Mouse (Mus musculus) heart, embryonic 15.5 days (tissue): ENCODE measurements around the gene Ankrd10. TPM values are rescaled to one million over a fixed set of nuclear protein-coding genes. Genes with fewer than 3 reads are reported as not detected.

ENCODE experiments used
- ATAC-seq: fragments of 200-750 bp; cut with Nextera tagmentation; replicated peaks from 2 replicates; pipeline ENCODE4 v1.8.0; 2017; ENCODE audit warnings: low read depth, moderate TSS enrichment; ENCODE audit not compliant: insufficient number of reproducible peaks, insufficient read depth, low FRiP score
- H3K27ac ChIP-seq: fragments of 300-500 bp; sonication (generic); 2 replicates; pipeline ENCODE4 v1.5.1; 2015; ENCODE audit warnings: mild to moderate bottlenecking, inconsistent platforms
- H3K27me3 ChIP-seq: fragments of 300-500 bp; sonication (generic); 2 replicates; pipeline ENCODE4 v1.6.1; 2015; ENCODE audit warnings: inconsistent platforms
- H3K36me3 ChIP-seq: fragments of 300-500 bp; sonication (generic); 2 replicates; pipeline ENCODE4 v1.6.1; 2015; ENCODE audit warnings: mild to moderate bottlenecking, inconsistent platforms
- H3K4me1 ChIP-seq: fragments of 300-500 bp; sonication (generic); replicated peaks from 2 replicates; pipeline ENCODE4 v1.6.1; 2015; ENCODE audit warnings: inconsistent platforms
- H3K4me2 ChIP-seq: fragments of 300-500 bp; sonication (generic); 2 replicates; pipeline ENCODE4 v1.6.1; 2015; ENCODE audit warnings: inconsistent platforms, mild to moderate bottlenecking, moderate library complexity
- H3K4me3 ChIP-seq: fragments of 300-500 bp; sonication (generic); 2 replicates; pipeline ENCODE4 v1.5.1; 2015; ENCODE audit warnings: mild to moderate bottlenecking, inconsistent platforms
- H3K9ac ChIP-seq: fragments of 300-500 bp; sonication (generic); 2 replicates; pipeline ENCODE4 v1.6.1; 2015; ENCODE audit warnings: mild to moderate bottlenecking, inconsistent platforms
- H3K9me3 ChIP-seq: fragments of 300-500 bp; sonication (generic); replicated peaks from 2 replicates; pipeline ENCODE4 v1.6.1; 2016; ENCODE audit warnings: inconsistent platforms
- WGBS: fragments of 180-500 bp; shearing (Covaris S2); methylation state at CpG from one replicate; pipeline ENCODE4 v1.1.7; 2015; ENCODE audit warnings: mixed read lengths; 5-methylcytosine and 5-hydroxymethylcytosine counted together
- polyA plus RNA-seq: library from polyadenylated mRNA; unstranded; fragments of >200 nt; fragmentation: Nextera tagmentation; extraction: Ambion mirVana; gene quantifications from 2 replicates; pipeline ENCODE4 v1.2.1, GENCODE M21; 2015

The Ankrd10 gene
- polyA plus RNA-seq, 1 experiment from 2014 or later: 57.4 TPM

GRCm38 (mm10) chr8:11634331-11635011 is 1.1 kb downstream of the Ankrd10 start:
- no peaks in the 10 kb centered on the region for H3K27me3 ChIP-seq
- peak overlapping the region; percentile 88 for H3K4me3 ChIP-seq
- peak overlapping the region; percentile 89 for H3K9ac ChIP-seq
- peaks cover 46% of the 10 kb centered on the region for H3K4me1 ChIP-seq
- WGBS: under 1% methylated on average over 39 of the region's 39 CpGs
- peak overlapping the region; percentile 99 for H3K27ac ChIP-seq
- no peak for ATAC-seq
- peak overlapping the region; percentile 88 for H3K4me2 ChIP-seq
- no peaks in the 10 kb centered on the region for H3K9me3 ChIP-seq
- H3K36me3 ChIP-seq: peaks cover 22% of the 10 kb centered on the region

- peak overlapping the region; percentile 89; the same call in 1 of the 2 replicates for H3K9ac ChIP-seq
- H3K4me1 ChIP-seq: peaks cover 53% of the 10 kb centered on the region
- no peak for ATAC-seq
- H3K9me3 ChIP-seq: no peaks in the 10 kb centered on the region
- peak overlapping the region; percentile 88 for H3K4me2 ChIP-seq
- 31% methylated on average over 7 of the region's 7 CpGs for WGBS
- H3K27me3 ChIP-seq: no peaks in the 10 kb centered on the region
- H3K27ac ChIP-seq: peak overlapping the region; percentile 99
- H3K4me3 ChIP-seq: peak overlapping the region; percentile 88
- peaks cover 25% of the 10 kb centered on the region for H3K36me3 ChIP-seq
These were observed 2.1 kb downstream of the Ankrd10 start for GRCm38 (mm10) chr8:11633414-11633813.

GRCm38 (mm10) chr8:11632406-11632805 is 3.2 kb downstream of the Ankrd10 start:
- Histone ChIP-seq H3K27me3 (no peaks in the 10 kb centered on the region), H3K4me2 (peak overlapping the region; percentile 88), H3K4me1 (peaks cover 58% of the 10 kb centered on the region), H3K9me3 (no peaks in the 10 kb centered on the region), H3K9ac (no peak overlapping the region), H3K27ac (peak overlapping the region; percentile 99), H3K4me3 (no peak overlapping the region), H3K36me3 (peaks cover 33% of the 10 kb centered on the region)
- no peak for ATAC-seq
- 10% methylated on average over 2 of the region's 2 CpGs for WGBS

GRCm38 (mm10) chr8:11629206-11629605 is 6.4 kb downstream of the Ankrd10 start:
- Histone ChIP-seq H3K4me3 (no peak overlapping the region), H3K27ac (no peak overlapping the region), H3K9ac (no peak overlapping the region), H3K4me2 (no peak overlapping the region), H3K4me1 (peaks cover 59% of the 10 kb centered on the region), H3K36me3 (peaks cover 46% of the 10 kb centered on the region), H3K27me3 (no peaks in the 10 kb centered on the region), H3K9me3 (no peaks in the 10 kb centered on the region)
- 76% methylated on average over 5 of the region's 5 CpGs for WGBS
- ATAC-seq: no peak

GRCm38 (mm10) chr8:11628506-11629132 is 6.9 kb downstream of the Ankrd10 start:
- H3K27ac ChIP-seq: no peak overlapping the region
- no peaks in the 10 kb centered on the region for H3K9me3 ChIP-seq
- peaks cover 53% of the 10 kb centered on the region for H3K4me1 ChIP-seq
- no peak for ATAC-seq
- H3K9ac ChIP-seq: no peak overlapping the region
- H3K4me2 ChIP-seq: no peak overlapping the region
- peaks cover 46% of the 10 kb centered on the region for H3K36me3 ChIP-seq
- no peak overlapping the region for H3K4me3 ChIP-seq
- 68% methylated on average over 7 of the region's 7 CpGs for WGBS
- H3K27me3 ChIP-seq: no peaks in the 10 kb centered on the region

- Histone ChIP-seq H3K4me1 (peaks cover 48% of the 10 kb centered on the region), H3K27ac (no peak overlapping the region), H3K4me2 (no peak overlapping the region), H3K27me3 (no peaks in the 10 kb centered on the region), H3K4me3 (no peak overlapping the region), H3K36me3 (peaks cover 46% of the 10 kb centered on the region), H3K9ac (no peak overlapping the region), H3K9me3 (no peaks in the 10 kb centered on the region)
- WGBS: 81% methylated on average over 9 of the region's 9 CpGs
- no peak for ATAC-seq
These were observed 7.8 kb downstream of the Ankrd10 start for GRCm38 (mm10) chr8:11627717-11628116.

- no peak for ATAC-seq
- Histone ChIP-seq H3K4me3 (no peak overlapping the region), H3K4me1 (peaks cover 30% of the 10 kb centered on the region), H3K27ac (no peak overlapping the region), H3K4me2 (no peak overlapping the region), H3K27me3 (no peaks in the 10 kb centered on the region), H3K9me3 (no peaks in the 10 kb centered on the region), H3K36me3 (peaks cover 42% of the 10 kb centered on the region), H3K9ac (no peak overlapping the region)
- 46% methylated on average over 4 of the region's 4 CpGs for WGBS
These were observed 10.5 kb downstream of the Ankrd10 start for GRCm38 (mm10) chr8:11625084-11625483.

- no peaks in the 10 kb centered on the region for H3K27me3 ChIP-seq
- 83% methylated on average over 3 of the region's 3 CpGs for WGBS
- H3K4me3 ChIP-seq: no peak overlapping the region
- no peak overlapping the region for H3K27ac ChIP-seq
- H3K4me1 ChIP-seq: peaks cover 4% of the 10 kb centered on the region
- H3K4me2 ChIP-seq: no peak overlapping the region
- H3K9ac ChIP-seq: no peak overlapping the region
- ATAC-seq: no peak
- peaks cover 57% of the 10 kb centered on the region for H3K36me3 ChIP-seq
- no peaks in the 10 kb centered on the region for H3K9me3 ChIP-seq
These were observed 16.5 kb downstream of the Ankrd10 start for GRCm38 (mm10) chr8:11619091-11619490.

- WGBS: 80% methylated on average over 2 of the region's 2 CpGs
- Histone ChIP-seq H3K4me2 (no peak overlapping the region), H3K4me1 (peaks cover 3% of the 10 kb centered on the region), H3K9ac (no peak overlapping the region), H3K27ac (no peak overlapping the region), H3K27me3 (no peaks in the 10 kb centered on the region), H3K4me3 (no peak overlapping the region), H3K9me3 (no peaks in the 10 kb centered on the region), H3K36me3 (peaks cover 64% of the 10 kb centered on the region)
- no peak for ATAC-seq
These were observed 17.5 kb downstream of the Ankrd10 start for GRCm38 (mm10) chr8:11618063-11618462.

- WGBS: 9% methylated on average over 1 of the region's 1 CpGs
- Histone ChIP-seq H3K9me3 (no peaks in the 10 kb centered on the region), H3K4me1 (no peaks in the 10 kb centered on the region), H3K36me3 (peaks cover 72% of the 10 kb centered on the region), H3K4me3 (no peak overlapping the region), H3K9ac (no peak overlapping the region), H3K27me3 (no peaks in the 10 kb centered on the region), H3K4me2 (no peak overlapping the region), H3K27ac (no peak overlapping the region)
- ATAC-seq: no peak
These were observed 19.3 kb downstream of the Ankrd10 start for GRCm38 (mm10) chr8:11616294-11616693.

- H3K27me3 ChIP-seq: no peaks in the 10 kb centered on the region
- H3K4me3 ChIP-seq: no peak overlapping the region
- no peak overlapping the region for H3K27ac ChIP-seq
- no peak for ATAC-seq
- WGBS: 72% methylated on average over 6 of the region's 6 CpGs
- H3K4me1 ChIP-seq: no peaks in the 10 kb centered on the region
- no peak overlapping the region for H3K4me2 ChIP-seq
- H3K36me3 ChIP-seq: peaks cover 67% of the 10 kb centered on the region
- H3K9me3 ChIP-seq: no peaks in the 10 kb centered on the region
- no peak overlapping the region for H3K9ac ChIP-seq
These were observed 21.3 kb downstream of the Ankrd10 start for GRCm38 (mm10) chr8:11614126-11614835.
